Mouse (Mus musculus) frontal cortex, adult 2 months (tissue): Measurements from ENCODE around the gene Pkmyt1. TPM values are rescaled to one million over a fixed set of nuclear protein-coding genes. Genes with fewer than 3 reads are reported as not detected.
A peak's percentile ranks its signal among the peaks of the same experiment; 100 is the strongest.

ENCODE experiments used
- DNase-seq, 2 experiments: peaks; one replicate each; pipeline ENCODE4 v3.0.0; 2022; ENCODE audit warnings: low spot score in 1 of 2; ENCODE audit errors: extremely low spot score in 1 of 2
- polyA plus RNA-seq: library from polyadenylated mRNA; depleted of rRNA; stranded (reverse); fragments of >200 nt; gene quantifications from 2 replicates; pipeline ENCODE4 v1.2.3, GENCODE M21; 2012; rRNA removed

The Pkmyt1 gene
- polyA plus RNA-seq, 1 experiment, result 8.7 TPM

- DNase-seq, result no peak
Measured at GRCm38 (mm10) chr17:23783352-23783751, 57.2 kb downstream of the Pkmyt1 start.

GRCm38 (mm10) chr17:23785561-23786471 lies 59.7 kb downstream of the Pkmyt1 start, which contains the start of gene Flywch2:
Flywch2 (minus strand) TSS chr17:23786081.
- peak; percentile 87 to 93 for DNase-seq

Other genes with a start within 250 kb of the Pkmyt1 start
- not detected in 2 replicates for gene Vmn2r117, start 246.6 kb upstream of the Pkmyt1 start, polyA plus RNA-seq
- 7.9 and 8.4 TPM in 2 replicates for gene Zfp213, start 162.1 kb upstream of the Pkmyt1 start, polyA plus RNA-seq
- 27.8 and 32.2 TPM in 2 replicates for gene Zfp13, start 126.8 kb upstream of the Pkmyt1 start, polyA plus RNA-seq
- 0.04 TPM in 1 of 2 replicates, not detected in the other for gene Zscan10, start 125.5 kb upstream of the Pkmyt1 start, polyA plus RNA-seq
- 0.38 and 0.40 TPM in 2 replicates for gene Mmp25, start 81.1 kb upstream of the Pkmyt1 start, polyA plus RNA-seq
- not detected in 2 replicates for gene Bicdl2, start 65.8 kb upstream of the Pkmyt1 start, polyA plus RNA-seq
- gene Hcfc1r1, start 52.7 kb upstream of the Pkmyt1 start, polyA plus RNA-seq, result 114 and 144 TPM in 2 replicates
- gene Thoc6, start 52.5 kb upstream of the Pkmyt1 start, polyA plus RNA-seq, result 9.1 and 11.3 TPM in 2 replicates
- 5.6 and 7.0 TPM in 2 replicates for gene Tnfrsf12a, start 48.9 kb upstream of the Pkmyt1 start, polyA plus RNA-seq
- gene Cldn6, start 47.1 kb upstream of the Pkmyt1 start, polyA plus RNA-seq, result 0.08 and 0.17 TPM in 2 replicates
- gene Cldn9, start 42.3 kb upstream of the Pkmyt1 start, polyA plus RNA-seq, result 0.14 and 0.19 TPM in 2 replicates
- 0.13 and 0.24 TPM in 2 replicates for gene 1520401A03Rik, start 3.6 kb upstream of the Pkmyt1 start, polyA plus RNA-seq
- 47.2 and 49.8 TPM in 2 replicates for gene Paqr4, start 14.5 kb downstream of the Pkmyt1 start, polyA plus RNA-seq
- gene Kremen2, start 19.5 kb downstream of the Pkmyt1 start, polyA plus RNA-seq, result 0.38 and 0.52 TPM in 2 replicates
- 208 and 231 TPM in 2 replicates for gene Flywch1, start 45.3 kb downstream of the Pkmyt1 start, polyA plus RNA-seq
- 38.8 and 41.8 TPM in 2 replicates for gene Flywch2, start 59.7 kb downstream of the Pkmyt1 start, polyA plus RNA-seq
- 732 and 866 TPM in 2 replicates for gene Srrm2, start 64.2 kb downstream of the Pkmyt1 start, polyA plus RNA-seq
- gene Elob, start 102.8 kb downstream of the Pkmyt1 start, polyA plus RNA-seq, result 610 and 742 TPM in 2 replicates
- gene Prss33, start 109.7 kb downstream of the Pkmyt1 start, polyA plus RNA-seq, result 0.16 and 1.0 TPM in 2 replicates
- gene Prss32, start 117.5 kb downstream of the Pkmyt1 start, polyA plus RNA-seq, result 0.06 and 0.10 TPM in 2 replicates
- 0.10 and 0.15 TPM in 2 replicates for gene Prss41, start 117.8 kb downstream of the Pkmyt1 start, polyA plus RNA-seq
- gene Prss21, start 141.7 kb downstream of the Pkmyt1 start, polyA plus RNA-seq, result not detected in 2 replicates
- not detected in 2 replicates for gene Dcpp1, start 154.5 kb downstream of the Pkmyt1 start, polyA plus RNA-seq
- not detected in 2 replicates for gene Dcpp2, start 154.5 kb downstream of the Pkmyt1 start, polyA plus RNA-seq
- not detected in 2 replicates for gene Dcpp3, start 191.1 kb downstream of the Pkmyt1 start, polyA plus RNA-seq
- not detected in 2 replicates for gene Sbp, start 215.3 kb downstream of the Pkmyt1 start, polyA plus RNA-seq
- gene Sbpl, start 228.9 kb downstream of the Pkmyt1 start, polyA plus RNA-seq, result not detected in 2 replicates